Mouse (Mus musculus) liver, postnatal 0 days (tissue): ENCODE measurements around the gene Gata3. TPM values are rescaled to one million over a fixed set of nuclear protein-coding genes. Genes with fewer than 3 reads are reported as not detected.

Experiments
- ATAC-seq: fragments of 200-750 bp; cut with Nextera tagmentation; 2 replicates; pipeline ENCODE4 v1.8.0; 2017; ENCODE audit warnings: mild to moderate bottlenecking, moderate library complexity
- DNase-seq: peaks from one replicate; pipeline ENCODE4 v3.0.0-alpha.2; 2016
- H3K27ac ChIP-seq: fragments of 300-500 bp; sonication (generic); 2 replicates; pipeline ENCODE4 v1.5.1; 2014; ENCODE audit warnings: antibody characterized with exemption, moderate library complexity, mild to moderate bottlenecking, low read depth
- H3K27me3 ChIP-seq: fragments of 300-500 bp; sonication (generic); 2 replicates; pipeline ENCODE4 v1.6.1; 2014; ENCODE audit warnings: low read length, control low read depth, mixed read lengths; ENCODE audit not compliant: insufficient read depth
- H3K36me3 ChIP-seq: fragments of 300-500 bp; sonication (generic); replicated peaks from 2 replicates; pipeline ENCODE4 v1.6.1; 2014; ENCODE audit warnings: mild to moderate bottlenecking, control low read depth, low read length, moderate library complexity, mixed read lengths; ENCODE audit not compliant: insufficient read depth
- H3K4me1 ChIP-seq: fragments of 300-500 bp; sonication (generic); 2 replicates; pipeline ENCODE4 v1.6.1; 2014; ENCODE audit warnings: antibody characterized with exemption, mild to moderate bottlenecking, control low read depth; ENCODE audit not compliant: insufficient read depth
- H3K4me2 ChIP-seq: fragments of 300-500 bp; sonication (generic); 2 replicates; pipeline ENCODE4 v1.6.1; 2014; ENCODE audit warnings: low read depth, mild to moderate bottlenecking, low read length, moderate library complexity, mixed read lengths
- H3K4me3 ChIP-seq: fragments of 300-500 bp; sonication (generic); 2 replicates; pipeline ENCODE4 v1.5.1; 2014; ENCODE audit warnings: low read depth, low read length
- H3K9ac ChIP-seq: fragments of 300-500 bp; sonication (generic); replicated peaks from 2 replicates; pipeline ENCODE4 v1.6.1; 2014; ENCODE audit warnings: mild to moderate bottlenecking, moderate library complexity
- H3K9me3 ChIP-seq: fragments of 300-500 bp; sonication (generic); 2 replicates; pipeline ENCODE4 v1.6.1; 2016; ENCODE audit warnings: mild to moderate bottlenecking, control low read depth, low read length, mixed read lengths
- CTCF ChIP-seq: sonication (generic); IDR thresholded peaks from 2 replicates; pipeline ENCODE4 v1.5.1; 2016; ENCODE audit warnings: antibody characterized with exemption, low read depth
- EP300 ChIP-seq: IDR thresholded peaks from 2 replicates; pipeline ENCODE4 v1.6.1; 2016; ENCODE audit warnings: antibody characterized with exemption, low read depth, mild to moderate bottlenecking
- WGBS: fragments of 180-500 bp; shearing (Covaris S2); extraction: QIAGEN DNeasy Blood & Tissue Kit; methylation state at CpG from one replicate; pipeline ENCODE4 v1.1.7; 2014; ENCODE audit not compliant: insufficient replicate concordance; 5-methylcytosine and 5-hydroxymethylcytosine counted together
- polyA plus RNA-seq: library from polyadenylated mRNA; unstranded; fragments of >200 nt; fragmentation: Nextera tagmentation; extraction: Ambion mirVana; gene quantifications from 2 replicates; pipeline ENCODE4 v1.2.1, GENCODE M21; 2015

The Gata3 gene
- polyA plus RNA-seq, 1 experiment from 2014 or later, result 1.3 TPM

- under 1% methylated on average over 22 of the region's 22 CpGs for WGBS
- Histone ChIP-seq H3K4me3 (peak overlapping the region; percentile 62), H3K4me1 (peaks cover 38% of the 10 kb centered on the region), H3K27ac (peak overlapping the region; percentile 62; the same call in 1 of the 2 replicates), H3K4me2 (peak overlapping the region; percentile 97), H3K27me3 (peaks cover 92% of the 10 kb centered on the region), H3K9me3 (no peaks in the 10 kb centered on the region), H3K9ac (peak overlapping the region; percentile 50), H3K36me3 (no peaks in the 10 kb centered on the region)
- ATAC-seq, result peak; percentile 47
- TF ChIP-seq EP300 (no peak), CTCF (no peak)
- DNase-seq, result no peak
Observed at GRCm38 (mm10) chr2:9879092-9879491, 10.7 kb downstream of the Gata3 start.

- Histone ChIP-seq H3K9ac (peak overlapping the region; percentile 50), H3K4me1 (peaks cover 34% of the 10 kb centered on the region), H3K36me3 (no peaks in the 10 kb centered on the region), H3K27me3 (peaks cover 88% of the 10 kb centered on the region), H3K27ac (peak overlapping the region; percentile 62; the same call in 1 of the 2 replicates), H3K9me3 (no peaks in the 10 kb centered on the region), H3K4me2 (peak overlapping the region; percentile 97), H3K4me3 (peak overlapping the region; percentile 62)
- WGBS, result 1% methylated on average over 27 of the region's 33 CpGs
- ATAC-seq (no peak), DNase-seq (peak; percentile 49)
- no peak for TF ChIP-seq CTCF
- no peak for TF ChIP-seq EP300
Observed at GRCm38 (mm10) chr2:9878564-9879081, 11.2 kb downstream of the Gata3 start.

GRCm38 (mm10) chr2:9877966-9878563, 11.8 kb downstream of the Gata3 start:
- peaks cover 30% of the 10 kb centered on the region for H3K4me1 ChIP-seq
- H3K27me3 ChIP-seq, result peaks cover 85% of the 10 kb centered on the region
- TF ChIP-seq EP300 (no peak), CTCF (no peak)
- DNase-seq (no peak), ATAC-seq (no peak)
- 2% methylated on average over 19 of the region's 19 CpGs for WGBS
- peak overlapping the region; percentile 62 for H3K4me3 ChIP-seq
- H3K36me3 ChIP-seq, result no peaks in the 10 kb centered on the region
- H3K9me3 ChIP-seq, result no peaks in the 10 kb centered on the region
- H3K4me2 ChIP-seq, result peak overlapping the region; percentile 97
- peak overlapping the region; percentile 50 for H3K9ac ChIP-seq
- no peak overlapping the region for H3K27ac ChIP-seq

GRCm38 (mm10) chr2:9877326-9877690, 12.5 kb downstream of the Gata3 start:
- Histone ChIP-seq H3K9ac (peak overlapping the region; percentile 27; the same call in 1 of the 2 replicates), H3K27me3 (peaks cover 78% of the 10 kb centered on the region), H3K36me3 (no peaks in the 10 kb centered on the region), H3K4me3 (peak overlapping the region; percentile 62), H3K4me1 (peaks cover 28% of the 10 kb centered on the region), H3K9me3 (no peaks in the 10 kb centered on the region), H3K4me2 (peak overlapping the region; percentile 97), H3K27ac (no peak overlapping the region)
- WGBS, result under 1% methylated on average over 35 of the region's 35 CpGs
- no peak for ATAC-seq
- TF ChIP-seq EP300 (no peak), CTCF (no peak)
- DNase-seq, result peak; percentile 47

GRCm38 (mm10) chr2:9876621-9877325, 13.1 kb downstream of the Gata3 start:
- ATAC-seq (no peak), DNase-seq (no peak)
- no peaks in the 10 kb centered on the region for H3K36me3 ChIP-seq
- no peaks in the 10 kb centered on the region for H3K9me3 ChIP-seq
- TF ChIP-seq CTCF (no peak), EP300 (no peak)
- H3K27me3 ChIP-seq, result peaks cover 72% of the 10 kb centered on the region
- H3K4me2 ChIP-seq, result peak overlapping the region; percentile 97
- 0 out of 2 replicates have a peak overlapping the region, but pooled peaks have one; percentile 6 for H3K27ac ChIP-seq
- 6% methylated on average over 31 of the region's 31 CpGs for WGBS
- H3K4me3 ChIP-seq, result peak overlapping the region; percentile 62
- peak overlapping the region; percentile 27; the same call in 1 of the 2 replicates for H3K9ac ChIP-seq
- H3K4me1 ChIP-seq, result peaks cover 28% of the 10 kb centered on the region

- H3K4me3 ChIP-seq, result peak overlapping the region; percentile 62
- H3K9me3 ChIP-seq, result no peaks in the 10 kb centered on the region
- peaks cover 63% of the 10 kb centered on the region for H3K27me3 ChIP-seq
- H3K9ac ChIP-seq, result no peak overlapping the region
- WGBS, result 46% methylated on average over 12 of the region's 12 CpGs
- TF ChIP-seq CTCF (no peak), EP300 (no peak)
- ATAC-seq (no peak), DNase-seq (no peak)
- H3K4me2 ChIP-seq, result peak overlapping the region; percentile 97
- peaks cover 18% of the 10 kb centered on the region for H3K4me1 ChIP-seq
- H3K27ac ChIP-seq, result no peak overlapping the region
- H3K36me3 ChIP-seq, result no peaks in the 10 kb centered on the region
Observed at GRCm38 (mm10) chr2:9875676-9876357, 14.0 kb downstream of the Gata3 start.
